Mouse (Mus musculus) thymus, adult 18-20 months (tissue): ENCODE results near the gene Pcsk4.

Experiments used
- DNase-seq, 2 experiments: peaks; one replicate each; pipeline ENCODE4 v3.0.0; 2022; ENCODE audit warnings: mixed read lengths in 2 of 2

Gene Pcsk4

DNA sequence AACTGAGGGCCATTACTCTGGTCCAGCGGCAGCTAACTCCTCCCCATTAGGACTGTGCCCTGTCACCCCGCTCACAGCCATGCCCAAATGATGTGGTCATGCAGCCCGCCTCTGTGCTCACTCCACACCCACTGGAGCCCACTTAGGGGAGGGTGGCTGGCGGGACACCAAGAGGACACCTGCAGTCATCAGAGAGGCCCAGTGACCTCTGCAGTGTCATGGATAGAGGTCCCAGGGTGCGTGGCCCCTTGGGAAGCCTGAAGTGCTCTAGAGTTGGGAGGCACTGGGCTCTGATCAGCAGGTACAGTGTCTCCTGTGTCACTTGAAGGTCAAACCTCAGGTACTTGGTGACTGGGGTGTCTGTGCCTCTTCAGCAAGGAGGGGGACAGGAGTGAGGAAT, 32.5 kb downstream of the Pcsk4 start:
- no peak for DNase-seq

- DNase-seq = peak; percentile 37 to 47
Measured at GRCm38 (mm10) chr10:80295618-80296425, 33.5 kb downstream of the Pcsk4 start, which contains the start of gene Apc2. Apc2 (plus strand) TSS chr10:80295977.

DNA sequence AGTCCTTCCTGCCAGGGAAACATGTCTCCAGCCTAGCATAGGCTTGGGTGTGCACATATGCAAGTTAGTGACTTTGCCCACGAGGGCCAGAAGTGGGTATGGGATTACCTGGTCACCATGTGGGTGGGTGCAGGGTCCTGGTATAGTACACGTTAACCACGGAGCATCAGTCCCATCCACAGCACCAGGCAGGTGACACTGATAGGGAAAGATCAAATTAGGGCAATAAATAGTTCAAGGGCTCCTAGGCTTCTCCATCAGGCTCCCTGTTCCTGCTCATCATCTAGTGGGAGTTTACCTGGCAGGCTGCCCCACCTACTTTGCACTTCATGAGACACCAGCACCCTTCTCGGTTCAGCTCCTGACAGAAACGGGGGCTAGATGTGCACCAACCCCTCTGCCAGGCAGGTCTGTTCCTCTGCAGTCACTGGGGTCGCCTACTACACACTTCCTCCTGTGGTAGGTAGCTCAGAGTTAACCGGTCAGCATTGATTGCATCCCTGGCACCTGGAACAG, 34.5 kb downstream of the Pcsk4 start:
- DNase-seq = no peak

- no peak for DNase-seq
Measured at GRCm38 (mm10) chr10:80294311-80294710, 35.0 kb downstream of the Pcsk4 start.

- no peak for DNase-seq
Measured at GRCm38 (mm10) chr10:80293325-80293724, 36.0 kb downstream of the Pcsk4 start.

GRCm38 (mm10) chr10:80292251-80293146, 36.8 kb downstream of the Pcsk4 start, which contains the start of gene Rps15:
Rps15 (plus strand) TSS chr10:80292453.
- DNase-seq = peak; percentile 88 to 89

DNA sequence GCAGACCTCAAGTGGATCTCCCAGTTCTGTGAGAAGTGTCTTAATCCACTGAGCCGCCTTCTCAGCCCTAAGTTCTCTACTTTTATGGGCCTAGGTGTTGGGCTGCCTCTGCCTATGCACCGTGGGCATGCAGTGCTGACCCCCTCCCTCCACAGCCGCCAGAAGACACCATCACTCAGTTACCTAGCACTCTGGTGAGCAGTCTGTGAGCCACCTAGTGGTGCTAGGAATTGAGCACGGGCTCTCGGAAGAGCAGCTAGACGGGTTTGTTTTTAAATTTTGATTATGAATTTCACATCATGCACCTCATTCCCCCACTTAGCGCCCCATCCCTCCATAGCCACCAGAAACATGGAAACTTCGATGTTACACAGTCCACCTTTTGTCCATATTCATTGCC, 40.6 kb downstream of the Pcsk4 start:
- no peak for DNase-seq

DNA sequence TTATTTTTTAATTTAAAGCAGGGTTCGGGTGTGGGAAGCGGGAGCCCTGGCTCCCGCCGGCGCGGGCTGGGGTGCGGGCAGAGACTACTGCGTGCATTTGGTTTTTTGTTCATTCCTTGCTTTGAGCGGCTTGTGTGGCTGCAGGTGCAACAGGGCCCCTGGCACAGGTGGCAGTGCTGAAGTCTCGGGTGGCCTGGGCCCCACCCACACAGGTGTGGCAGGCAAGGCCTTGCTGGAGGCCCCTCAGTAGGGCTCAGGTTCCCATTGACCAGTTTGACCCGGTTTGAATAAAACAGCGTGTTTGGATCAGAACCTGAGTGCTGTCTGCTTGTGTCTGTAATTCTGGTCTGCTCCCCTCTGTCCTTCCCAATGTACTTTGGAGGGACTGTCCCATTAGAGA, 41.2 kb downstream of the Pcsk4 start:
- no peak for DNase-seq

DNA sequence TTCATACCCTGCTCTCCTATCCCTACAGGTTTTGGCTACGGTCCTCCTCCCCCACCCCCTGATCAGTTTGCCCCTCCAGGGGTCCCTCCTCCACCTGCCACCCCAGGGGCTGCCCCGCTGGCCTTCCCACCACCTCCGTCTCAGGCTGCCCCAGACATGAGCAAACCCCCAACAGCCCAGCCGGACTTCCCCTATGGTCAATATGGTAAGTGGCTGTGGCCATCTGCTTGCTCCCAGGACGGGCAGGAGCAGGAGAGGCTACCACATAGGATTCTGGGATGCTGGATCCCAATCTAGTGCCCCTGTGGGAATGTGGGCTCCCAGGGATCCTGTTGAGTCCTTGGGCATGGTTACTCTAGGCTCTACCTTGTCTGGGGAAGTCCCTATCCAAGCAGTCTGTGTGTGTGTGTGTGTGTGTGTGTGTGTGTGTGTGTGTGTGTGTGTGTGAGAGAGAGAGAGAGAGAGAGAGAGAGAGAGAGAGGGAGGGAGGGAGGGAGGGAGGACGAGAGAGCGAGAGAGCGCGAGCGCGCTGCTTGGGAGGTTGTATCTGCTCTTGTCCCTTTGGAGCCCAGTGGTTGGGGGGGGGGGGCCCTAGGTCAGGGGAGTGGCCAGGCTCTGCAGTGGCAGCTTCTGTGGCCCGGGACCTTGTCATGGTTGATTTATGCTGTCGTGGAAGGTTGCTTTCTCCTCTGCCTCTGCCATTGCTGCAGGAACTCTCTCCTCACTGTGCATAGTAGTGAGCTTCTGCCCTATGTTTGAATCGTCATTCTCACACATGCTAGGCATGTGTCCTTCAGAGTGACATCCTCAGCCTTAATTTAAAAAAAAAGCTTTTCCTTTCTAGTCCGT, 43.9 kb downstream of the Pcsk4 start:
- no peak for DNase-seq

DNA sequence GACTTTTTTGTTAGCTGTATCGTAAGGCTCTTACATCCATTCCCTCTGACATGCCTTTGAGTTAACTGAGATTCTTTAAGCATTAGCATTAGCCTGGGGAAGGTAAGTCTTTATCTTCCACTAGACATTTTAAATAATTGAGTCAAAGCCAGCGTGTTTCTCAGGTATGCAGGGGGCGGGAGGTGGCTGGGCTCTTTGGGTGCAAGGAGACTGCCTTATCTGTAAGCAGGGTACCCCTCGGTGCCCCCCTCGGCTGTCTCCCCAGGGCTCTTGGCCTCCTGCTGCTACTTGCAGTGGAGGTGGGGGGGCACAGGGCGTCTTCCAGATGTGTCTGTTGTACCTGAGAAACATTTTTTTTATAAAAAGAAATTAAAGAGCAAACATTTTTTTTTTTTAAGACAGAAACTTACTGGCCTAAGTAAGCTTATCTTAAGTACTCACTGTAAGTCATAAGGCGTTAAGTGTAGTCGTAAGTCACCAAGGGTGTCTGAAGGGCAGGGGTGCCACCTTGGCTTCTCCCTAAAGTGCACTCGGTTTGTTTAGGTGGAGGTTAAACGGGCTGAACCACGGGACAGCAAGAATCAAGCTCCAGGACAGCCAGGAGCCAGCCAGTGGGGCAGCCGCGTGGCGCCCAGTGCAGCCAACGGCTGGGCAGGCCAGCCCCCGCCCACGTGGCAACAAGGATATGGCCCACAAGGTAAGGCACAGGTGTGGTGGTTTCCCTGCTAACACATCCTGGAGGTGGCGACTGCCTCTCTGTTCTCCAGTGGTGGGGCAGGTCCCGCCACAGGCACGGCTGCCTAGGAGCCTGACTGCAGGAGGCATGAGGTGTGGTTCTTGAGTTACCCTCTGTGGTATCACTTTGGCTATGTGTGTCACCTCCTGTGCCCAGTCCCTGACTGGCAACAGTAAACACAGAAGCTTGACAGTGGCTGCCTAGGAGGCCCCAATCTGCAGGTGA, 46.5 kb downstream of the Pcsk4 start:
- no peak for DNase-seq

GRCm38 (mm10) chr10:80281921-80282371, 47.4 kb downstream of the Pcsk4 start:
- DNase-seq = no peak

DNA sequence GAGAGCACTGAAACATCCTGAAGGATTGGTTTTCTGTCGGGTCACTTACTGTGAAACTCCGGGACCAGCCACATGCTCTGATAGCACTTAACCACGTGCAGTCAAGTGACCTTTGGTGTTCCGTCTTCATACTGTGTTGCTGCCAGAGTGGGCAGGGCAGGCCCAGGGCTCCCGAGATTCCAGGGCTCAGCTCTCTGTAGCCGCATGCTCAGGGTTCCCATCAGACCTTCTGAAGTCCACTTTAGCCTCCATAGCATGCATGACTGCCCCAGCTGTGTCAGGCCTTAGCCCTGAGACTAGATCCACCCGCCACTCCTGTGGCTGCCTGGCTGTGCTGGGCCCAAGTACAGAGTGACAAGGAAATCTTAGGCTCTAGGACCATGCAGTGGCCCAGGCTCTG, 48.0 kb downstream of the Pcsk4 start:
- no peak for DNase-seq

DNA sequence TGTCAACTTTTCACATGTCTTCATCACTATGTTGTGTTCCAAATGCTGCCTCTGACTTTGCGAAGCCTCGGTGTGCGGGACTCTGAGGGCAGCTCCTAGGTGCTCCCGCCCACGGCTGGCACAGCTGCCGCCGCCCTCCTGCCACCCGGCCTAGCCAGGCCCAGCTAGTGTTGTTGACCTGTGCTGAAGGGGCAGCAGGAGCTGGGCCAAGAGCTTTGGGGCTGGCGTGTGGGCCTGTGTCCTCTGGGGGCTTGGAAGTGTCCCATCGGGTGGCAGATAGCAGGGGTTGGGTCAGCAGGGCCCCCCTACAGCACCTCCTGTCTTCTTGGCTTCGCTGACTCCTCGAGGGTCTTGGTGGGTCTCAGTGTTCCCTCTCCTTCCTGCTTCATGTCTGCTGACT, 50.0 kb downstream of the Pcsk4 start:
- no peak for DNase-seq

DNA sequence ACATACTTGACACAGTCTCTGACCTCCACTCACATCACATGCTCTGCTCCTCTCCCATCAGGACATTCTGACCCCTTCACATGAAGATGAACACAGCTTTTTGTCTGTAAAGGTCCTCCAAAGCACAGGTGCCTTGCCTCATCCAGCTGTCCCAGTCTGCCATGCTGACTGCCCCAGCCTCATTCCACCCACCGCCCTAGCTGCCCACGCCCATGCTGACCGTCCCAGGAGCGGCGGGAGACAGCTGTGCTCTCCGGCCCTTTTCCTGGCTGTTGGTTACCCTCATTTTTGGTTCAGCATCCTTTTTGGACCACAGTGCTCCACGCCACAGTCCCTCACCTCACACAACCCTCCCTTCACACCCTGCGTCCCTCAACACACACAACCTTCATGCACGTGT, 50.9 kb downstream of the Pcsk4 start:
- DNase-seq = no peak

- DNase-seq = no peak
Measured at GRCm38 (mm10) chr10:80276238-80276637, 53.1 kb downstream of the Pcsk4 start.

DNA sequence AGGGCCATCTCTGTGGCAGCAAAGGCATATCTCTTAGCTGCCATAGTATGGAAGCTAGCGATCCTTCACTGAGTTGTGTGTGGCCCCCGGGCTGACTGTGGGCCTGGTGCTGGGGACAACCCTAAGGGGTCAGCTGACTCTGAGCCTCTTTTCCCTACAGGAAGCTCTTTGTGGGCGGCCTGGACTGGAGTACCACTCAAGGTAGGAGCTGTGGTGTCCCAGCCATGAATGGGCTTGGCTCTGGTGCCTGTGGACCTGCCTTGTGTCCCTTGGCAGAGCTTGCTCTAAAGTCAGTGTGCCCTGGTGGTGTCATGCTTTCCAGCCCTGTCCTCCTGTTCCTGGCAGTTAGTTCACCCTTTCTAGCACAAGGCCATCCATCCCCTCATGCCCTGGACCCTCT, 55.5 kb downstream of the Pcsk4 start:
- DNase-seq = no peak

- DNase-seq = no peak
Measured at GRCm38 (mm10) chr10:80271870-80272585, 57.3 kb downstream of the Pcsk4 start.
